Mouse (Mus musculus): Measurements from ENCODE around the gene Slc22a12. TPM values are rescaled to one million over a fixed set of nuclear protein-coding genes. Genes with fewer than 3 reads are reported as not detected.
A peak's percentile ranks its signal among the peaks of the same experiment; 100 is the strongest.

Slc22a12 gene
- polyA plus RNA-seq, 1 experiment, result 1,526 TPM

DNA sequence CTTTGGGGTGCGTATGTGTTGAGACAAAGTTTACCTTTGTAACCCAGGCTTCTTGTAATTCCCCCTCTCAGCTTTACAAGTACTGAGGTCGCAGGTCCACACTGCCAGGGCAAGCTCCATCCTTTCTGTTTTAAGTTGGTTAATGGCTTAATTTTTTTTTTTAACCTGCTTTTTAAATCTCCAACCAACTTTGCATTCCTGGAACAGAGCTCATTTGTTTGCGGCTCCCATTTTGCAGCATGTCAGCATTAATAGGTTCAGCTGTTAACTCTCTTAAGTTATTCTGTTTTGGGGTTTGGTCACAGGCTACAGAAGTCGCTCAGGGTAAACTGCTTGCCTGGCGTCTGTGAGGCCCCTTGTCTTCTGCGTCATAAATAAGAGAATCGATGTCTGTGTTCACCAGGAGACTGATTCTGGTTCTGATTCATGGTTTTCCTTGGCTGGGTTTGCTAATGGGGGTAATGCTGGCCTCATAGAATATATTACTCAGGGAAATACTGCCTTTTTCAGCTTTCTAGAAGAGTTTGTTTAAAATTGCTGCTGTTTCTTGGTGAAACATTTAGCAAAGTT lies 17.5 kb upstream of the Slc22a12 start:
- Histone ChIP-seq H3K4me3 (ENCODE audit: insufficient read depth, low read depth, low read length) (no peak overlapping the region), H3K27ac (ENCODE audit: insufficient read depth, low read depth, low read length) (no peak overlapping the region), H3K36me3 (ENCODE audit: control insufficient read depth, insufficient read depth, low read length) (no peaks in the 10 kb centered on the region), H3K27me3 (replicated peaks; ENCODE audit: control insufficient read depth, insufficient read depth, low read length) (no peaks in the 10 kb centered on the region), H3K4me1 (ENCODE audit: control insufficient read depth, insufficient read depth, low read length) (peaks cover 9% of the 10 kb centered on the region; the same call in 1 of the 2 replicates)
- 39% methylated on average over 7 of the region's 7 CpGs for WGBS
- no peak for TF ChIP-seq POLR2A (IDR thresholded peaks at IDR 0.05; ENCODE audit: low read depth, low read length)
- no peak for TF ChIP-seq CTCF (conservative IDR thresholded peaks at IDR 0.05; ENCODE audit: insufficient read depth, insufficient read length, low read depth, low read length)
- DNase-seq, result peak; percentile 75

GRCm38 (mm10) chr19:6559576-6559975 lies 16.7 kb upstream of the Slc22a12 start:
- WGBS, result 42% methylated on average over 4 of the region's 4 CpGs
- Histone ChIP-seq H3K27ac (ENCODE audit: insufficient read depth, low read depth, low read length) (peak overlapping the region; percentile 93), H3K4me3 (ENCODE audit: insufficient read depth, low read depth, low read length) (no peak overlapping the region), H3K27me3 (replicated peaks; ENCODE audit: control insufficient read depth, insufficient read depth, low read length) (no peaks in the 10 kb centered on the region), H3K36me3 (ENCODE audit: control insufficient read depth, insufficient read depth, low read length) (no peaks in the 10 kb centered on the region), H3K4me1 (ENCODE audit: control insufficient read depth, insufficient read depth, low read length) (peaks cover 9% of the 10 kb centered on the region; the same call in 1 of the 2 replicates)
- peak; percentile 58 for DNase-seq
- TF ChIP-seq CTCF (conservative IDR thresholded peaks at IDR 0.05; ENCODE audit: insufficient read depth, insufficient read length, low read depth, low read length) (no peak), POLR2A (IDR thresholded peaks at IDR 0.05; ENCODE audit: low read depth, low read length) (no peak)

- peaks cover 15% of the 10 kb centered on the region; the same call in 1 of the 2 replicates for H3K4me1 ChIP-seq (ENCODE audit: control insufficient read depth, insufficient read depth, low read length)
- DNase-seq, result peak; percentile 74
- no peaks in the 10 kb centered on the region for H3K36me3 ChIP-seq (ENCODE audit: control insufficient read depth, insufficient read depth, low read length)
- TF ChIP-seq CTCF (conservative IDR thresholded peaks at IDR 0.05; ENCODE audit: insufficient read depth, insufficient read length, low read depth, low read length) (no peak), POLR2A (IDR thresholded peaks at IDR 0.05; ENCODE audit: low read depth, low read length) (no peak)
- H3K27ac ChIP-seq (ENCODE audit: insufficient read depth, low read depth, low read length), result no peak overlapping the region
- H3K4me3 ChIP-seq (ENCODE audit: insufficient read depth, low read depth, low read length), result no peak overlapping the region
- no peaks in the 10 kb centered on the region for H3K27me3 ChIP-seq (replicated peaks; ENCODE audit: control insufficient read depth, insufficient read depth, low read length)
- 40% methylated on average over 8 of the region's 8 CpGs for WGBS
Measured at GRCm38 (mm10) chr19:6553819-6554582, 11.2 kb upstream of the Slc22a12 start.

GRCm38 (mm10) chr19:6553174-6553573 lies 10.3 kb upstream of the Slc22a12 start:
- DNase-seq, result no peak
- H3K27ac ChIP-seq (ENCODE audit: insufficient read depth, low read depth, low read length), result no peak overlapping the region
- TF ChIP-seq CTCF (conservative IDR thresholded peaks at IDR 0.05; ENCODE audit: insufficient read depth, insufficient read length, low read depth, low read length), result no peak
- TF ChIP-seq POLR2A (IDR thresholded peaks at IDR 0.05; ENCODE audit: low read depth, low read length), result no peak
- H3K36me3 ChIP-seq (ENCODE audit: control insufficient read depth, insufficient read depth, low read length), result no peaks in the 10 kb centered on the region
- 68% methylated on average over 5 of the region's 5 CpGs for WGBS
- no peaks in the 10 kb centered on the region for H3K27me3 ChIP-seq (replicated peaks; ENCODE audit: control insufficient read depth, insufficient read depth, low read length)
- H3K4me3 ChIP-seq (ENCODE audit: insufficient read depth, low read depth, low read length), result no peak overlapping the region
- H3K4me1 ChIP-seq (ENCODE audit: control insufficient read depth, insufficient read depth, low read length), result peaks cover 20% of the 10 kb centered on the region

DNA sequence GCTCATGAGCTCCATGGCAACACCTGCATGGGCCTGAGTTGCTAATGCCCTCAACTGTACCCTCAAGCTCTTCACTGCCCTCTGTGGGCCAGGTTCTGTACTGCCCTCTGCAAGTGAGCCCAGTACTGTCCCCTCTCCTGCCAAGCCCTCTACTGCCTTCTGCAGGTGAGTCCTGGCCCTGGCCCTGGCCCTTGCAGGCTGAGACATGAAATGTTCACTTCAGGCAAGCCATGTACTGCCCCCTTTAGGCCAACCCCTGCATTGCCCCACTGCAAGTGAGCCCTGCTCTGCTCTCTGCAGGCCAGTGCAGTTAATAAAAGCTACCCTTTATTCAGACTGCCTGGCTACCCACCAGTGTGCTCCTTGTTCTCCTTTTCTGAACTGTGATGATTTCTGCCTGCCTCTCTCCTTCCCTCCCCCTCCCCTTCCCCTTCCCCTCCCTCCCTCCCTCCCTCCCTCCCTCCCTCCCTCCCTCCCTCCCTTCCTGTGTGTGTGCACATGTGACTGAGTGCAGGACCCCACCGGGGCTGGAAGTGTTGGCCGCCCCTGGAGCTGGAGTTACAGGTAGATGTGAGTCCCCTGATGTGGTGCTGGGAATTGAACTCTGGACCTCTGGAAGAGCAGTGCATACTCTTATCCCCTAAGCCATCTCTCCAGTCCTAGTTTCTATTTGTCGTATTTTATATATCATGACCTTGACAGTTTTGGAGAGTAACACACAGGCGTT lies 9.6 kb upstream of the Slc22a12 start:
- peak; percentile 92 for DNase-seq
- TF ChIP-seq POLR2A (IDR thresholded peaks at IDR 0.05; ENCODE audit: low read depth, low read length) (no peak), CTCF (conservative IDR thresholded peaks at IDR 0.05; ENCODE audit: insufficient read depth, insufficient read length, low read depth, low read length) (peak; percentile 92)
- WGBS, result 96% methylated on average over 3 of the region's 4 CpGs

DNA sequence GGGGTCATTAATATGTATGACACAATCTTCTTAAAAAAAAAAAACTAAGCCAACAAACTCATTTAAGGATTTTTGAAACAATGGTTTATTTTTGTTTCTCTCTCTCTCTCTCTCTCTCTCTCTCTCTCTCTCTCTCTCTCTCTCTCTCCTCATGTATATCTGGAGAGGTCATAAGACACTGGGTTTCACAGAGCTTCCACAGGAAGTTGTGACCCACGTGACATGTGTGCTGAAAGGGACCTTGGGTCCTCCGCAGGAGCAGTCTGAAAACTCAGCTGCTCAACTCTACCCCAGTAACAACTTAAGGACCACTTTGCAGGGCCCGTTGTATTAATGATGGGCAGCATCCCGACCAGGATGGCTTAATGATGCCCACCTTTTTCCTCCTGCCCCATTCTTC lies 8.4 kb upstream of the Slc22a12 start:
- no peak for TF ChIP-seq POLR2A (IDR thresholded peaks at IDR 0.05; ENCODE audit: low read depth, low read length)
- TF ChIP-seq CTCF (conservative IDR thresholded peaks at IDR 0.05; ENCODE audit: insufficient read depth, insufficient read length, low read depth, low read length), result no peak
- H3K4me3 ChIP-seq (ENCODE audit: insufficient read depth, low read depth, low read length), result no peak overlapping the region
- H3K36me3 ChIP-seq (ENCODE audit: control insufficient read depth, insufficient read depth, low read length), result no peaks in the 10 kb centered on the region
- H3K27me3 ChIP-seq (replicated peaks; ENCODE audit: control insufficient read depth, insufficient read depth, low read length), result no peaks in the 10 kb centered on the region
- H3K27ac ChIP-seq (ENCODE audit: insufficient read depth, low read depth, low read length), result no peak overlapping the region
- DNase-seq, result no peak
- peaks cover 39% of the 10 kb centered on the region for H3K4me1 ChIP-seq (ENCODE audit: control insufficient read depth, insufficient read depth, low read length)
- WGBS, result 65% methylated on average over 4 of the region's 4 CpGs

More for the DNA sequence above, 9.6 kb upstream of the Slc22a12 start:
- peaks cover 27% of the 10 kb centered on the region for H3K4me1 ChIP-seq (ENCODE audit: control insufficient read depth, insufficient read depth, low read length)
- H3K36me3 ChIP-seq (ENCODE audit: control insufficient read depth, insufficient read depth, low read length), result no peaks in the 10 kb centered on the region
- no peak overlapping the region for H3K27ac ChIP-seq (ENCODE audit: insufficient read depth, low read depth, low read length)
- no peak overlapping the region for H3K4me3 ChIP-seq (ENCODE audit: insufficient read depth, low read depth, low read length)
- H3K27me3 ChIP-seq (replicated peaks; ENCODE audit: control insufficient read depth, insufficient read depth, low read length), result no peaks in the 10 kb centered on the region

GRCm38 (mm10) chr19:6549566-6549965 lies 6.7 kb upstream of the Slc22a12 start:
- peak; percentile 21 for DNase-seq
- WGBS, result 66% methylated on average over 11 of the region's 11 CpGs
- Histone ChIP-seq H3K27ac (ENCODE audit: insufficient read depth, low read depth, low read length) (peak overlapping the region; percentile 92), H3K27me3 (replicated peaks; ENCODE audit: control insufficient read depth, insufficient read depth, low read length) (no peaks in the 10 kb centered on the region), H3K36me3 (ENCODE audit: control insufficient read depth, insufficient read depth, low read length) (no peaks in the 10 kb centered on the region), H3K4me1 (ENCODE audit: control insufficient read depth, insufficient read depth, low read length) (peaks cover 46% of the 10 kb centered on the region), H3K4me3 (ENCODE audit: insufficient read depth, low read depth, low read length) (no peak overlapping the region)
- TF ChIP-seq CTCF (conservative IDR thresholded peaks at IDR 0.05; ENCODE audit: insufficient read depth, insufficient read length, low read depth, low read length) (no peak), POLR2A (IDR thresholded peaks at IDR 0.05; ENCODE audit: low read depth, low read length) (no peak)

All from kidney, adult 2 months (tissue).